Mouse (Mus musculus) E14TG2a.4 (cell line): Measurements from ENCODE around the gene Efna5.

Experiments used
- CTCF ChIP-seq: conservative IDR thresholded peaks from 2 replicates; pipeline ENCODE4 v1.5.1; 2014; ENCODE audit warnings: low read length
- POU5F1 ChIP-seq: IDR thresholded peaks from 2 replicates; pipeline ENCODE4 v1.6.1; 2014; ENCODE audit warnings: low read length, borderline replicate concordance

- TF ChIP-seq CTCF: no peak
- TF ChIP-seq POU5F1: no peak
Observed at GRCm38 (mm10) chr17:62614237-62614636, 266.9 kb downstream of the Efna5 start.
